Mouse (Mus musculus) urinary bladder, postnatal 4 days (tissue): ENCODE measurements around the gene Fjx1.

Experiments
- DNase-seq, 2 experiments: peaks; one replicate each; pipeline ENCODE4 v3.0.0; 2021 to 2022; ENCODE audit warnings: low spot score in 2 of 2

Fjx1 gene

GRCm38 (mm10) chr2:102451671-102452549 is at the start of gene Fjx1:
Fjx1 (minus strand) TSS chr2:102452499.
- peak in 1 of 2 experiments; percentile 62 for DNase-seq

- DNase-seq, result no peak
These were observed 47.8 kb upstream of the Fjx1 start for GRCm38 (mm10) chr2:102500001-102500689.

- DNase-seq, result no peak
These were observed 28.4 kb upstream of the Fjx1 start for GRCm38 (mm10) chr2:102480738-102481137.

GRCm38 (mm10) chr2:102476101-102476500 is 23.8 kb upstream of the Fjx1 start:
- no peak for DNase-seq

GRCm38 (mm10) chr2:102468645-102469044 is 16.3 kb upstream of the Fjx1 start:
- no peak for DNase-seq

GRCm38 (mm10) chr2:102464342-102464732 is 12.0 kb upstream of the Fjx1 start:
- no peak for DNase-seq

GRCm38 (mm10) chr2:102463587-102464341 is 11.5 kb upstream of the Fjx1 start:
- peak; percentile 67 to 69 for DNase-seq

GRCm38 (mm10) chr2:102461491-102461890 is 9.2 kb upstream of the Fjx1 start:
- DNase-seq, result no peak

- no peak for DNase-seq
These were observed 2.8 kb upstream of the Fjx1 start for GRCm38 (mm10) chr2:102455126-102455525.

GRCm38 (mm10) chr2:102453447-102453846 is 1.1 kb upstream of the Fjx1 start:
- no peak for DNase-seq

GRCm38 (mm10) chr2:102450761-102451670 is 1.3 kb downstream of the Fjx1 start:
- DNase-seq, result peak; percentile 47 to 63

- peak; percentile 57 to 64 for DNase-seq
These were observed 2.0 kb downstream of the Fjx1 start for GRCm38 (mm10) chr2:102450248-102450760.

GRCm38 (mm10) chr2:102449630-102450247 is 2.6 kb downstream of the Fjx1 start:
- no peak for DNase-seq

GRCm38 (mm10) chr2:102449056-102449455 is 3.2 kb downstream of the Fjx1 start:
- no peak for DNase-seq

GRCm38 (mm10) chr2:102447831-102448230 is 4.5 kb downstream of the Fjx1 start:
- DNase-seq, result no peak

GRCm38 (mm10) chr2:102446851-102447250 is 5.4 kb downstream of the Fjx1 start:
- no peak for DNase-seq

- DNase-seq, result no peak
These were observed 14.8 kb downstream of the Fjx1 start for GRCm38 (mm10) chr2:102437357-102438030.

GRCm38 (mm10) chr2:102433879-102434278 is 18.4 kb downstream of the Fjx1 start:
- no peak for DNase-seq

GRCm38 (mm10) chr2:102431084-102431483 is 21.2 kb downstream of the Fjx1 start:
- no peak for DNase-seq

GRCm38 (mm10) chr2:102427974-102428373 is 24.3 kb downstream of the Fjx1 start:
- no peak for DNase-seq
